Mouse (Mus musculus) kidney, embryonic 15.5 days (tissue): Measurements from ENCODE around the gene Cyren. TPM values are rescaled to one million over a fixed set of nuclear protein-coding genes. Genes with fewer than 3 reads are reported as not detected.
A peak's percentile ranks its signal among the peaks of the same experiment; 100 is the strongest.

Experiments
- ATAC-seq: fragments of 200-750 bp; cut with Nextera tagmentation; replicated peaks from 2 replicates; pipeline ENCODE4 v1.8.0; 2017; ENCODE audit warnings: moderate TSS enrichment; ENCODE audit not compliant: low FRiP score
- H3K27ac ChIP-seq: fragments of 300-500 bp; sonication (generic); 2 replicates; pipeline ENCODE4 v1.5.1; 2015; ENCODE audit warnings: mild to moderate bottlenecking, inconsistent platforms
- H3K27me3 ChIP-seq: fragments of 300-500 bp; sonication (generic); 2 replicates; pipeline ENCODE4 v1.6.1; 2015; ENCODE audit warnings: inconsistent platforms
- H3K36me3 ChIP-seq: fragments of 300-500 bp; sonication (generic); 2 replicates; pipeline ENCODE4 v1.6.1; 2015; ENCODE audit warnings: inconsistent platforms
- H3K4me1 ChIP-seq: fragments of 300-500 bp; sonication (generic); 2 replicates; pipeline ENCODE4 v1.6.1; 2015; ENCODE audit warnings: inconsistent platforms
- H3K4me2 ChIP-seq: fragments of 300-500 bp; sonication (generic); 2 replicates; pipeline ENCODE4 v1.6.1; 2015; ENCODE audit warnings: moderate library complexity, mild to moderate bottlenecking, inconsistent platforms
- H3K4me3 ChIP-seq: fragments of 300-500 bp; sonication (generic); replicated peaks from 2 replicates; pipeline ENCODE4 v1.5.1; 2015; ENCODE audit warnings: mild to moderate bottlenecking, inconsistent platforms
- H3K9ac ChIP-seq: fragments of 300-500 bp; sonication (generic); 2 replicates; pipeline ENCODE4 v1.6.1; 2015; ENCODE audit warnings: mild to moderate bottlenecking, inconsistent platforms
- H3K9me3 ChIP-seq: fragments of 300-500 bp; sonication (generic); replicated peaks from 2 replicates; pipeline ENCODE4 v1.6.1; 2016; ENCODE audit warnings: inconsistent platforms
- WGBS: fragments of 180-500 bp; shearing (Covaris S2); methylation state at CpG from one replicate; pipeline ENCODE4 v1.1.7; 2015; ENCODE audit warnings: mixed read lengths; 5-methylcytosine and 5-hydroxymethylcytosine counted together
- polyA plus RNA-seq: library from polyadenylated mRNA; unstranded; fragments of >200 nt; fragmentation: Nextera tagmentation; extraction: Ambion mirVana; gene quantifications from 2 replicates; pipeline ENCODE4 v1.2.1, GENCODE M21; 2015

The Cyren gene
- polyA plus RNA-seq, 1 experiment from 2014 or later: 15.6 TPM

DNA sequence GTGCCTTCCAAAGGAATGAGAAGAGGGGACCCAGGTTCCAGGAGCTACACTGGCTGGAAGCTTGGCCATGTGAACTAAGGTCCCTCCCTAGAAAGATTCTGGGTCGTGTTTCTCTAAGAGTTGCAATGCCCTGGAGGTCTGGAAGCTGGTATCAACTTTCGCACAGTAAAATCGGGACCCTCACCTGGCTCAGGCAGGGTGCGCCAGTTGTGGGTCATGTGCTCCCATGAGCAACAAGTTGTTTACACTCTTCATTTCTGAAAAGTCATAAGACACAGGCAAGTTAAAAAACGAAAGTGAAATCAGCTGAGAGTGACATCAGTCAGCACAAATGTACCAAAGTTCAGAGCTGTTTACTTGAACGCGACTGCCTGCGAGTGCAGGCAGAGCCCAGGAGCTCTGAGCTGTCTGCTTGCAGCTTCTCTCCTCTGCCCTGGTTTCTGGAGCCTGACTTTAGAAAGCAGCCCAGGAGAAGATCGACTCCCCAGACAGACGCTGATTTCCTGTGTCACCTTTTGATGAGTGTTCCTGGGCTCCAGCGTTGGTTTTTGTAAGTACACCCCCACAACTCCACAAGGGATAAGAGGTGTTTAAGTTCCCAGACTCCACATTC lies 15.0 kb downstream of the Cyren start, which contains the start of gene Tmem140:
Gene Tmem140 (plus strand): TSS at position 356 of the 613 bp plus-strand sequence.
- Histone ChIP-seq H3K4me2 (peak within 1 kb of the TSS; percentile 45), H3K27ac (no peak within 1 kb of the TSS), H3K9me3 (no peaks in the 10 kb centered on the region), H3K9ac (no peak within 1 kb of the TSS), H3K4me1 (peaks cover 32% of the 10 kb centered on the region), H3K36me3 (no peaks in the 10 kb centered on the region), H3K27me3 (no peaks in the 10 kb centered on the region), H3K4me3 (peak within 1 kb of the TSS; percentile 17)
- 23% methylated on average over 11 of the region's 11 CpGs for WGBS
- ATAC-seq: no peak

DNA sequence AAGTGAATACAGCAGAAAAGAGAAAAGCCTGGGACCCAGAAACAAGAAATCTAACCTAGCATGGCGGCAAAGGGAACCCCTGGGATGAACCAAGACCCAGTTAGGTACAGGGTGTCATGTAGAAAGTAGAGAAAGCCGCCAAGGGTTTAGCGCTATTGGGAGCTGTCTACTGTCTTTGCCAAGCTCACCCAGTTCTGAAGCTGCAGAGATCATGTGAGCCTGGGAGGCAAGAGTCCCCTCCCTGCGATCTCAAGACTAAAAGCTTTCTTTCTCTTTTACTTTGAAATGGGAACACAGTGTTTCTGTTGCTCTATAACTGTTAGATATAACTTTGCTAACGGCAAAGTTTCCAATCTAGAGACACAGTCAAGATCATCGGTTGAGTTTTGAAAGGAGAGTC lies 15.5 kb downstream of the Cyren start:
- 96% methylated on average over 6 of the region's 6 CpGs for WGBS
- no peak overlapping the region for H3K9ac ChIP-seq
- H3K9me3 ChIP-seq: no peaks in the 10 kb centered on the region
- H3K27ac ChIP-seq: no peak overlapping the region
- peaks cover 32% of the 10 kb centered on the region for H3K4me1 ChIP-seq
- ATAC-seq: no peak
- peak overlapping the region; percentile 45 for H3K4me2 ChIP-seq
- H3K36me3 ChIP-seq: no peaks in the 10 kb centered on the region
- H3K4me3 ChIP-seq: 0 out of 2 replicates have a peak overlapping the region, but pooled peaks have one; percentile 17
- no peaks in the 10 kb centered on the region for H3K27me3 ChIP-seq

DNA sequence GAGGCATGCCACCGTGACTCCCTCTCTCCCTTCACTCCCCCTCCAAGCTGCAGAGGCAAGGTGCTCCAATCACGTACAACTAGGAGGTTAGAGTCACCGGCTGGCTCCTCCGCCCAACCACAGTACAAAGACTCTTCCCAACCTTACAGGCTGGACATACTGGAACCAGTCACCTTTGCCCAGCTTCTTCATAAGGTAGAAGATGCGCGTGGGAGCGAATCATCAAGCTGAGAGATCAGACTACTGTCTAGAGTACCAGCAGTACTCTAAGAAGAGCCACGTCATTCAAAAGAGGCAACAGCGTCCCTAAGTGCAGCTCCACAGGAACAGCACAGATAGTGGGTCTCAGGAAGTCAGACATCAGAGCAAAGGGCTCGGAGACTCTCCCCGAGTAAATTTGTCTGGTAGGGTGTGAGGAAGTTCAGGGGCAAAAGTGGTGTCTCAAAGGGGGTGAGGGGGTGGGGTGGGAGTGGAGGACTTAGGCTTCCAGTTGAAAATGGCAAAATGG lies 16.3 kb downstream of the Cyren start:
- H3K9me3 ChIP-seq: no peaks in the 10 kb centered on the region
- H3K27ac ChIP-seq: no peak overlapping the region
- no peaks in the 10 kb centered on the region for H3K36me3 ChIP-seq
- H3K9ac ChIP-seq: no peak overlapping the region
- no peak for ATAC-seq
- H3K27me3 ChIP-seq: no peaks in the 10 kb centered on the region
- peaks cover 25% of the 10 kb centered on the region for H3K4me1 ChIP-seq
- H3K4me2 ChIP-seq: no peak overlapping the region
- H3K4me3 ChIP-seq: no peak overlapping the region
- WGBS: 86% methylated on average over 11 of the region's 11 CpGs

- Histone ChIP-seq H3K4me3 (no peak overlapping the region), H3K9ac (no peak overlapping the region), H3K4me2 (no peak overlapping the region), H3K4me1 (no peaks in the 10 kb centered on the region), H3K27ac (no peak overlapping the region), H3K27me3 (no peaks in the 10 kb centered on the region), H3K9me3 (no peaks in the 10 kb centered on the region), H3K36me3 (no peaks in the 10 kb centered on the region)
- 97% methylated on average over 5 of the region's 5 CpGs for WGBS
- no peak for ATAC-seq
Measured at GRCm38 (mm10) chr6:34832352-34832751, 45.5 kb downstream of the Cyren start.

- Histone ChIP-seq H3K9me3 (no peaks in the 10 kb centered on the region), H3K4me2 (no peak overlapping the region), H3K4me1 (no peaks in the 10 kb centered on the region), H3K27ac (no peak overlapping the region), H3K9ac (no peak overlapping the region), H3K4me3 (no peak overlapping the region), H3K27me3 (no peaks in the 10 kb centered on the region), H3K36me3 (no peaks in the 10 kb centered on the region)
- no peak for ATAC-seq
Measured at GRCm38 (mm10) chr6:34824406-34824805, 53.5 kb downstream of the Cyren start.

Other genes starting within 250 kb of the Cyren start
- gene Agbl3, start 97.6 kb downstream of the Cyren start, polyA plus RNA-seq: 6.1 and 6.5 TPM in 2 replicates
- gene Tmem140, start 14.9 kb downstream of the Cyren start, polyA plus RNA-seq: 1.9 and 2.3 TPM in 2 replicates
- gene Wdr91, start 32.8 kb upstream of the Cyren start, polyA plus RNA-seq: 9.9 and 11.8 TPM in 2 replicates
- not detected in 2 replicates for gene Stra8, start 42.1 kb upstream of the Cyren start, polyA plus RNA-seq
- gene Slc23a4, start 110.3 kb upstream of the Cyren start, polyA plus RNA-seq: 0.25 and 0.26 TPM in 2 replicates